Mouse (Mus musculus) midbrain, embryonic 16.5 days (tissue): ENCODE measurements around the gene Olig3. TPM values are rescaled to one million over a fixed set of nuclear protein-coding genes. Genes with fewer than 3 reads are reported as not detected.

ENCODE experiments used
- ATAC-seq: fragments of 200-750 bp; cut with Nextera tagmentation; 2 replicates; pipeline ENCODE4 v1.8.0; 2017; ENCODE audit warnings: moderate TSS enrichment
- H3K27ac ChIP-seq: fragments of 300-500 bp; sonication (generic); 2 replicates; pipeline ENCODE4 v1.5.1; 2014; ENCODE audit warnings: mild to moderate bottlenecking, low read length, mixed read lengths
- H3K27me3 ChIP-seq: fragments of 300-500 bp; sonication (generic); 2 replicates; pipeline ENCODE4 v1.6.1; 2014; ENCODE audit warnings: low read depth, low read length, mixed read lengths; ENCODE audit not compliant: control insufficient read depth, insufficient read depth
- H3K36me3 ChIP-seq: fragments of 300-500 bp; sonication (generic); 2 replicates; pipeline ENCODE4 v1.6.1; 2014; ENCODE audit warnings: mild to moderate bottlenecking, low read length, moderate library complexity, mixed read lengths; ENCODE audit not compliant: control insufficient read depth, insufficient read depth
- H3K4me1 ChIP-seq: fragments of 300-500 bp; sonication (generic); 2 replicates; pipeline ENCODE4 v1.6.1; 2014; ENCODE audit warnings: mild to moderate bottlenecking, low read length, mixed read lengths; ENCODE audit not compliant: control insufficient read depth, insufficient read depth
- H3K4me2 ChIP-seq: fragments of 300-500 bp; sonication (generic); 2 replicates; pipeline ENCODE4 v1.6.1; 2014; ENCODE audit warnings: mild to moderate bottlenecking, low read length, mixed read lengths
- H3K4me3 ChIP-seq: fragments of 300-500 bp; sonication (generic); 2 replicates; pipeline ENCODE4 v1.5.1; 2014; ENCODE audit warnings: low read depth, mild to moderate bottlenecking, low read length, moderate library complexity, mixed read lengths
- H3K9ac ChIP-seq: fragments of 300-500 bp; sonication (generic); 2 replicates; pipeline ENCODE4 v1.6.1; 2014; ENCODE audit warnings: low read depth, low read length, mixed read lengths
- H3K9me3 ChIP-seq: fragments of 300-500 bp; sonication (generic); replicated peaks from 2 replicates; pipeline ENCODE4 v1.6.1; 2014; ENCODE audit warnings: mild to moderate bottlenecking, low read length, mixed read lengths; ENCODE audit not compliant: control insufficient read depth, poor library complexity, severe bottlenecking
- WGBS: fragments of 180-500 bp; shearing (Covaris S2); extraction: QIAGEN DNeasy Blood & Tissue Kit; methylation state at CpG from one replicate; pipeline ENCODE4 v1.1.7; 2014; 5-methylcytosine and 5-hydroxymethylcytosine counted together
- polyA plus RNA-seq: library from polyadenylated mRNA; unstranded; fragments of >200 nt; fragmentation: Nextera tagmentation; extraction: Ambion mirVana; gene quantifications from 2 replicates; pipeline ENCODE4 v1.2.1, GENCODE M21; 2015

Gene Olig3
- polyA plus RNA-seq, 1 experiment from 2014 or later = 1.3 TPM

- no peaks in the 10 kb centered on the region for H3K27me3 ChIP-seq
- H3K4me3 ChIP-seq = no peak overlapping the region
- no peak overlapping the region for H3K9ac ChIP-seq
- H3K36me3 ChIP-seq = no peaks in the 10 kb centered on the region
- no peak for ATAC-seq
- no peaks in the 10 kb centered on the region for H3K4me1 ChIP-seq
- no peak overlapping the region for H3K27ac ChIP-seq
- 12% methylated on average over 1 of the region's 1 CpGs for WGBS
- H3K4me2 ChIP-seq = no peak overlapping the region
- no peaks in the 10 kb centered on the region for H3K9me3 ChIP-seq
These were observed 48.1 kb downstream of the Olig3 start for GRCm38 (mm10) chr10:19404401-19404800.

GRCm38 (mm10) chr10:19405959-19406358 is 49.6 kb downstream of the Olig3 start:
- ATAC-seq = no peak
- Histone ChIP-seq H3K36me3 (no peaks in the 10 kb centered on the region), H3K9ac (no peak overlapping the region), H3K27me3 (0 out of 2 replicates have a peak, but pooled peaks cover 2% of the 10 kb centered on the region), H3K4me3 (no peak overlapping the region), H3K9me3 (no peaks in the 10 kb centered on the region), H3K27ac (no peak overlapping the region), H3K4me2 (no peak overlapping the region), H3K4me1 (no peaks in the 10 kb centered on the region)
- 90% methylated on average over 1 of the region's 1 CpGs for WGBS

GRCm38 (mm10) chr10:19407168-19407567 is 50.8 kb downstream of the Olig3 start:
- no peak overlapping the region for H3K4me2 ChIP-seq
- ATAC-seq = no peak
- H3K27ac ChIP-seq = no peak overlapping the region
- no peaks in the 10 kb centered on the region for H3K9me3 ChIP-seq
- 89% methylated on average over 3 of the region's 3 CpGs for WGBS
- 0 out of 2 replicates have a peak, but pooled peaks cover 2% of the 10 kb centered on the region for H3K27me3 ChIP-seq
- H3K4me3 ChIP-seq = no peak overlapping the region
- no peak overlapping the region for H3K9ac ChIP-seq
- no peaks in the 10 kb centered on the region for H3K4me1 ChIP-seq
- H3K36me3 ChIP-seq = no peaks in the 10 kb centered on the region

Other genes starting within 250 kb of the Olig3 start
- gene Ifngr1, start 235.4 kb downstream of the Olig3 start, polyA plus RNA-seq = 19.4 and 20.0 TPM in 2 replicates